Mouse (Mus musculus) forelimb bud, embryonic 11.5 days (tissue): ENCODE results near the gene Arhgap15.

ENCODE experiments used
- DNase-seq: peaks from one replicate; pipeline ENCODE4 v3.0.0-alpha.2; 2012; ENCODE audit warnings: low read depth, low spot score

The Arhgap15 gene

DNA sequence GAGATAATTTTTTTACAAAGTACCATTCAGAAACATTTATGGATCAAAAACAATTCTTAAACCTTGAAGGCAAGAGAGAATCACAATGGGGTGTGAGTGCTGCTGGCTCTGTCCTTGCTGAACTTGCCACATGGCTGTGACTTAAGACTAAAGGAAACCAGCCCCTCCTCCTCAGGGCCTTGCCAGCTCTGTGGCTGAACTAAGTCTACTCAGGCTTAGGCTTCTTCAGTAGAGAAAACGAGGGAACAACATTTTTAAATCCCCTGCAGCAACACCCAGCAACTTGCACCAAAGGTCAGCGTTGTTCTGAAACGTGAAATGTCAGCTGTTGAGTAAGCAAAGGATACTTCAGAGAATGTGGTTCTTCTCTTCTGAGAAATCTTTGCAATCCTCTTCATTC lies 417.2 kb downstream of the Arhgap15 start:
- DNase-seq: no peak

DNA sequence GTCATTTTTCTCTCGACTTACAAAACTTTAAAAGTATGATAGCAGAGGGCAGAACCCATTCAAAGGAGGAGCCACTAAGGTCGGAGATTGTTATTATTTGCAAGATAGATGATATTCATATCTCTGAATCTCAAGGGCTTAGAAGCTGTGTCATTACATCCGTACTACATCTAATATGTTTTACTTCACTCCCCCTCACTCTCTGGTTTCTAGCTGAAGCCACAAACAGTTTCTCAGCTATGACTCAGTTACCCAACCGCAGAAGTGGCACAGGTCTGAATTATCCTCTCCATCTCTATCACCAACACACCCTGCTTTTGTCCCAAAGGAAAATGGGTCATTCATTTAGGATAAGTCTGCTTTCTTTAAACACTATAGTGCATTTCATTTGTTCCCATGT lies 418.1 kb downstream of the Arhgap15 start:
- DNase-seq: no peak

DNA sequence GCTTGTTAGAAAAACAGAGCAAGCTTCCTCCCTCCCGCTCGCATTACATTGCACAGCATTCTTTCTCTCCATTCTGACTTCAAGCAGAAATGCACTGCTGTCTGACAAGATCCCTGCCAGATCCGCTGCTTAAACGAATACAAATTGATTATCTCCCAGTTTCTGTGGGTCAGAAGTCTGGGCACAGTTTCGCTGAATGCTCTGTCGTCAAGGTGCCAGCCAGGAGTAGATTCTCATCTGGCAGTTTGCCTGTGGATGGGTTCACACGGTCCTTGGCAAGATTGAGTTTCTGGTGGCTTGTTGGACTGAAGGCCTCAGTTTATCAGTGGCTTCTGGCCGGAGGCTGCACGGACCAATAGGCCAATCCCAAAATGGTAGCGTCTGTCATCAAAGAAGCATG lies 435.9 kb downstream of the Arhgap15 start:
- no peak for DNase-seq

DNA sequence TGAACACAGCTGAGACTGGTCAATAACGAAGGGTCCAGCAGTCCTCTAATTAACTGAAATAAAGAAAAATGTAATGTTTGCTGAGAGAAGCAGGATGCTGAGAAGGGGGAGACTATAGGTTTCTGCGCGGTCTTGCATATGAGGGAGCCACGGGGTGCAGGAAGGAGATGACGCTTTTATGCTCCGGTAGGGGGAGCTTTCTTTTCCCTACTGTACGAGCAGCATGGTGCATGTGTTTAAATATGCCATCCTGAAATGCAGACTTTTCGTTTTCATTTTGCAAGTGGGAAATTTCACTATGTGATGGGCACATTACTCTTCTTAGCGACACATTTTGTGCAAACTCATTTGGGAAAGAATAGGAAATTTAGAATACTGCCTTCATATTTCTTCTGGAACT lies 442.1 kb downstream of the Arhgap15 start:
- DNase-seq: no peak

GRCm38 (mm10) chr2:44192058-44192457 lies 443.4 kb downstream of the Arhgap15 start:
- DNase-seq: no peak

DNA sequence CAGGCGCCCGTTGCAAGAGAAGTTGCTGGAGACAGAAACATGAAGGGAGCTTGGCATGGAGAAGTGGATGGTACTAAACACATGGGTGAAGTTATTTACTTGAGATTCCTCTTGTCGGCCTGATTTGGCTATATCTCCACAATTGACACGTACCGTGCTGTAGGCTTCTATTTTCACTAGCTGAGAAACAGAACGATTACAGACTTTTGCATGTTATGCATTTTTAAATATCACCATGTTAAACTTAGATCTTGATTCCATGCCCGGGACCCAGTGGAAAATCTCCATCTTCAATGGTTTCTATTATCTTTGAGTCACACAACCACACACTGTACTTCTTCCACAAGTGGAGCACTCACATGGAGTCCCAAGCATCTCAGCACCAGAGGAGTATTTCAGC lies 466.9 kb downstream of the Arhgap15 start:
- no peak for DNase-seq

GRCm38 (mm10) chr2:44217811-44218210 lies 469.2 kb downstream of the Arhgap15 start:
- DNase-seq: no peak

- DNase-seq: no peak
These were observed 469.7 kb downstream of the Arhgap15 start for GRCm38 (mm10) chr2:44218317-44218716.

- DNase-seq: no peak
These were observed 473.1 kb downstream of the Arhgap15 start for GRCm38 (mm10) chr2:44221686-44222085.

DNA sequence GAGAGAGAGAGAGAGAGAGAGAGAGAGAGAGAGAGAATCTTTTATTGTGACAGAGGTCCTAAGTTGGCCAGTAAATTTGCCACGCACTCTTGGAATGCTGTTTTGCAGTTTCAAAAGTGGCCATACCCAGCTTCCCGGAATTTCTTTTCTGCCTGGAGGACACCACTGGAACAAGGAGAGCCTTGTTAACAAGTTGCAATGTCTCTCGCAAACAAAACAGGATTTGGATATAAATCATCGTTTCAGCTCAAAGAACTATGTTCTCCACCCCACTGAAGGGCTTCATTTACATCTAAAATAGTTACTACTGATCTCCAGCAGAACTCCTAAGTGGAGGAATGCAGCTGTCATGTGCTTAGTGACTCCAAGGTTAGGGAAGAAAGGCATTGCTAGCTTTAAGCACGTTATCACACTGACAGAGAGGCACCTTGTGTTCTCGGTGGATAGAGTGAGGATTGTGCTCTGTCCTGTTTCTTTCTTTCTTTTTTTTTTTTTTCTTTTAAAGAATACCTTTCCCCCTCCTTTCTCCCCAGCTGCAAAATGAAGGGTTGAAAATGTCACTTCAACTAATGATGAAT lies 473.6 kb downstream of the Arhgap15 start:
- DNase-seq: peak; percentile 12

- no peak for DNase-seq
These were observed 486.2 kb downstream of the Arhgap15 start for GRCm38 (mm10) chr2:44234856-44235255.

DNA sequence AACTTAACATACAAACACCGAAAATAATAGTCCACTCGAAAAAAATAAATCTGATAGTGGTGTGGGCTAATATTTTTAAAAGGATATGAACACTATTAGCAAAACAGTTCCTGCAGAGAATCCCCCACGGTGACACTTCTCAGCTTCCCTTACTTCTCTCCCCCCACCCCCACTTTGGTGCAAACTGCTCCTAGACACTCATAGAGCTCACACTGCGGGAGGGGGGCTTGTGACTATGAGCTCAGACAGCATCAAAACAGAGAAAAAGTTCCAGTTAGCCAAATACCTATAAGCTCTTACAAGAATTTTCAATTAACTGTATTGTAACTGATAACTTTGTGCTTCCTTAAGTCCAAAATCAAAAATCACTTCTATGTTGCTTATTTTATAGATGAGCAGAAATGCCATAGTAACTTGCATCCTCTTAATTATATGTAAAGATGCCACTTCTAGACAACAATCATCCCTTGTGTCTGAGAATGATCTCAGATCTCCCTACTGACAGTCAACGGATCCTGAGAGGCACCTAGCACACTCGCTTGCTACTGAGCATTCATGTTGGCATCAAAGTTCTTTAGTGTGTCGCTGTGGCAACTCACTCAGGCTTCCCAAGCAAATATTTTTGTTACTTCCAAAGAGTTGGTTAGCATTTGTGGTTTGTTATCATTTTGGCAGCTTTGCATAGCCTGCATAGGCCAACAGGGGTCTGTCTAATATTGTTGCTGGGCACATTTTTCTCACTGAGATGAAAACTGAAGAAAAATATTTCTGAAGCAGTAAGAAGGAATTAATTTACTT lies 493.2 kb downstream of the Arhgap15 start:
- no peak for DNase-seq

- DNase-seq: no peak
These were observed 494.1 kb downstream of the Arhgap15 start for GRCm38 (mm10) chr2:44242628-44243255.

- DNase-seq: no peak
These were observed 506.7 kb downstream of the Arhgap15 start for GRCm38 (mm10) chr2:44255343-44255742.

- DNase-seq: no peak
These were observed 509.3 kb downstream of the Arhgap15 start for GRCm38 (mm10) chr2:44257946-44258345.

DNA sequence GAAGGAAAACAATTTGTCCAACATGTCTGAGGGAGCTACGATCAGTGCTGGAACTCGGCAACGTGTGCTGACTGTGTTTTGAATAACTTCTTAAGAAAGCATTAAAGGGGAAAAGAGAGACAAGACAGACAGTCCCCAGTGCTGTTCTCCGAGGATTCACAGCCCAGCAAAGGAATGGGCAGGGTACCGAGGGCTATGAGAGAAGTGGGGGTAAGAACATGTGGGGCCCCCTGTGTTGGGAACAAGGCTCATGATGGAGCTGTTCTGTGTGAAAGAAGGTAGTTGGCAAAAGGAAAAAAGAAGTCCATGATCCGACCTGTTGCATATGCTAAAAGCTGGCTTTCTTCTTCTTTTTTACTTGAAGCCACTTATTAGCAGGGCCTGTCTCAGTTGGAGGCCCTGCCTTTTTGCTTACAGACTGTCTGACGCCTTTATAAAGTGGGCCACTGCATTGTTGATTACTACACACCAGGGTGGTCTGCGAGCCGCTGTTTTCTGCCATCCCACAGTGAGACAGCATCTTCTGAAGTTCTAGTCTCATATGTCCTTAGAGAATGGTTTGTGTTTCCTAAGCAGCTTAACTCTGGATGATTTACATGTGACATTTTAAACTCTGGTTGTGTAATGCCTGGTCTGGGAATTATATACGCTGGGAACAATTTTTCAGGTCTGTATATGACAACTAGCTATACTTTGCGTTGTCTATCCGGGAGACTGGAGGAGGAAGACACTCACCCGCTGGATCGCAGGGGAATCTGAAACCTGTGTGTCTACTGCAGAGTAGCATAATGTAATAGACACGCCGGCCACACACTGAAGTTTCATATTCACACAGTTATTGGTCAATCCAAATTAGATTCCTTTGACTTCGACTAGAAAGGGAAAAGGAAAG lies 523.1 kb downstream of the Arhgap15 start:
- DNase-seq: no peak

- DNase-seq: no peak
These were observed 524.0 kb downstream of the Arhgap15 start for GRCm38 (mm10) chr2:44272606-44273005.

- no peak for DNase-seq
These were observed 525.8 kb downstream of the Arhgap15 start for GRCm38 (mm10) chr2:44274425-44274824.

DNA sequence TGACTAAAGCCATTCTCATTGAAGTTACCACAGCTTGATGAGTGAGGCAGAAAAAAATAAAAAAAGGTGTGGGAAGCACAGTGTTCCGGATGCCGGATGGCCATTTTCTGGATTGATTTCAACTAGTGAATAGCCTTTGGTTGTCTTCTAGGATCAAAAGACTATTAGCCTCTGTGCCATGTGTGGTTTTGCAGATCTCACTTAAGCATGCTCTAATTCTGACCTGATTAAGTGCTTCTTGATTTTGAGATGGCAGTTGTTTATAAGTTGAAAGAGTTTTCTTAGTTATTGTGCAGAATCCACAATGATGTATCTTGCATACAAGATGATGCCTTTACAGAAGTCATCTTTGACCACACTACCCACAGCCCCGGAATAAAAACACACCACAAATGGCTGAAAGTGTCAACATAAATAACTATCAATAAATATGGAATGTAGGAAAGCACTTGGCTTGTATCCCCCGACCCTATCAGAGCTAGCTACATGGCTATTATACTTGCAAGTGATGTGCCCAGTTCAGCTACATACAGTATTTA lies 537.6 kb downstream of the Arhgap15 start:
- DNase-seq: no peak

DNA sequence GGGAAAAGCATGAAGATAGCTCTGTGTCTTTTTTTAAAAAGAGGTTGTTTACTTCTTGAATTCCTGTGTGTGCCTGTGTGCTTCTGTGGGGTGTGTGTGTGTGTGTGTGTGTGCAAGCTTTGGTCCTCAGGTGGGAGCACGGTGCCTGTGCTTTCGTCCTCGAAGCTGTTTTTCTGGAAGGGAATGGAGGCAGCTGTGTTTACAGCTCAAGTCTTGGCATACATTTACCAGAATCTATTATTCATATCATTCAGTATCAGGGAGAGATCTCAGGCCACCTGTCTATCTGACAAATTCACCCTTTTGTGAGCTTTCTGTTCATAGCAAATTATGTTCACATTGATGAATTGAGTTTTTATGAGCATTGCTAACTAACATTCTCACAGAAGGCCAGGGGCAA lies 550.5 kb downstream of the Arhgap15 start:
- no peak for DNase-seq

- DNase-seq: no peak
These were observed 551.3 kb downstream of the Arhgap15 start for GRCm38 (mm10) chr2:44299909-44300308.

DNA sequence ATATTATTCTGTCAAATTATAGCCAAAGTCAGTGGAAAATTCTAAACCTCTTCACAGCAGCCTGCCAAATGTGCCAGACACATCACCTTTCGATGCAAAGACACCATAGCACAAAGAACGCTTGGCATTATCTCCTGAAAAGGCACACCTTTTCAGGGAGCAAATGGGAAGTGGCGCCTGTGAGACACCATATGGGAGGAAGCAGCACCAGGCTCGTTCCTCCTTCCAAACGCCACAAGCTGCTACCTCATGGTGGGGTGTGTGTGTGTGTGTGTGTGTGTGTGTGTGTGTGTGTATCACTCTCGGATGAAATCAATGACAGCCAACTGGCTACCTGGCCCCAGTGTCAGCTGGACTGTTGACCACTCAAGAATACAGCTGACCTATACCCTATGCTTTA lies 551.8 kb downstream of the Arhgap15 start:
- DNase-seq: no peak
